ENCODE assay signal across 12 mouse cellular contexts in genomic region chr16:24056885-24057531, GRCm38 (mm10).
DNase-seq lines count a peak whose midpoint lies in the region; ATAC-seq and TF ChIP-seq lines count a peak whose summit lies in the region.
"Had no signal": no experiment of that assay in that cellular context is flagged by ENCODE, and none has a peak within 500 bp of the region (broad histone marks: within the 10 kb centered on the region; RNA-seq: fewer than 3 reads in every experiment).

No protein-coding gene starts in this region.

- H3K9ac ChIP-seq in ES-E14 (ENCODE audit: insufficient read depth, low read depth, low read length, poor library complexity, severe bottlenecking): no peak overlapping the region
- H3K9ac ChIP-seq in forebrain, embryonic 14.5 days (ENCODE audit: low read length): no peak overlapping the region
- no peak overlapping the region for H3K9ac ChIP-seq in midbrain, embryonic 16.5 days (ENCODE audit: low read depth, low read length)
- H3K9ac ChIP-seq: forebrain, embryonic 12.5 days; limb, embryonic 12.5 days; neural tube, embryonic 15.5 days had no signal

- no peaks in the 10 kb centered on the region for H3K36me3 ChIP-seq in ES-E14 (ENCODE audit: control insufficient read depth, insufficient read depth, low read length, poor library complexity, severe bottlenecking)
- H3K36me3 ChIP-seq in forebrain, embryonic 14.5 days (ENCODE audit: control insufficient read depth, insufficient read depth, low read length): no peaks in the 10 kb centered on the region
- no peaks in the 10 kb centered on the region for H3K36me3 ChIP-seq in midbrain, embryonic 16.5 days (ENCODE audit: control insufficient read depth, insufficient read depth, low read length)
- H3K36me3 ChIP-seq: forebrain, embryonic 12.5 days; limb, embryonic 12.5 days; neural tube, embryonic 15.5 days had no signal

- no peaks in the 10 kb centered on the region for H3K9me3 ChIP-seq in ES-E14 (ENCODE audit: control insufficient read depth, insufficient read depth, low read depth, low read length)
- H3K9me3 ChIP-seq in forebrain, embryonic 14.5 days (replicated peaks; ENCODE audit: control insufficient read depth, low read length): no peaks in the 10 kb centered on the region
- no peaks in the 10 kb centered on the region for H3K9me3 ChIP-seq in midbrain, embryonic 16.5 days (replicated peaks; ENCODE audit: control insufficient read depth, low read length, poor library complexity, severe bottlenecking)
- H3K9me3 ChIP-seq: forebrain, embryonic 12.5 days; limb, embryonic 12.5 days; neural tube, embryonic 15.5 days had no signal

- in situ Hi-C loops in ES-E14 (cut with MboI; ENCODE audit: low sequenced_read_pairs in 2 of 2, unreplicated experiment in 2 of 2): no loop called here

- no peaks in the 10 kb centered on the region for H3K27me3 ChIP-seq in forebrain, embryonic 14.5 days (replicated peaks; ENCODE audit: control insufficient read depth, insufficient read depth, low read length)
- H3K27me3 ChIP-seq in midbrain, embryonic 16.5 days (ENCODE audit: control insufficient read depth, insufficient read depth, low read depth, low read length): no peaks in the 10 kb centered on the region
- H3K27me3 ChIP-seq: forebrain, embryonic 12.5 days; limb, embryonic 12.5 days; neural tube, embryonic 15.5 days had no signal

- H3K27ac ChIP-seq in ES-E14 (ENCODE audit: insufficient read depth, low read depth, low read length, poor library complexity, severe bottlenecking): no peak overlapping the region
- no peak overlapping the region for H3K27ac ChIP-seq in forebrain, embryonic 14.5 days (ENCODE audit: low read depth, low read length)
- H3K27ac ChIP-seq in midbrain, embryonic 16.5 days (ENCODE audit: low read length): no peak overlapping the region
- H3K27ac ChIP-seq: forebrain, embryonic 12.5 days; neural tube, embryonic 15.5 days had no signal

- no peak for ATAC-seq in forebrain, embryonic 14.5 days
- no peak for ATAC-seq in midbrain, embryonic 16.5 days

- 35% methylated on average over 11 of the region's 11 CpGs for WGBS in forebrain, embryonic 14.5 days
- 43% methylated on average over 11 of the region's 11 CpGs for WGBS in midbrain, embryonic 16.5 days

- H3K4me1 ChIP-seq in ES-E14 (ENCODE audit: control insufficient read depth in 2 of 2, insufficient read depth in 2 of 2, low read length in 2 of 2, poor library complexity in 1 of 2): no peaks in the 10 kb centered on the region
- no peaks in the 10 kb centered on the region for H3K4me1 ChIP-seq in forebrain, embryonic 14.5 days (ENCODE audit: control insufficient read depth, insufficient read depth, low read length)
- H3K4me1 ChIP-seq in midbrain, embryonic 16.5 days (ENCODE audit: control insufficient read depth, insufficient read depth, low read length): no peaks in the 10 kb centered on the region
- H3K4me1 ChIP-seq: neural tube, embryonic 15.5 days had no signal

- no peak overlapping the region for H3K4me2 ChIP-seq in forebrain, embryonic 14.5 days (ENCODE audit: low read length)
- H3K4me2 ChIP-seq in midbrain, embryonic 16.5 days (ENCODE audit: low read length): no peak overlapping the region
- H3K4me2 ChIP-seq: forebrain, embryonic 12.5 days; limb, embryonic 12.5 days; neural tube, embryonic 15.5 days had no signal

- no peak overlapping the region for H3K4me3 ChIP-seq in ES-E14 (ENCODE audit: insufficient read depth in 1 of 2, low read depth in 1 of 2, low read length in 2 of 2, poor library complexity in 1 of 2, severe bottlenecking in 1 of 2)
- no peak overlapping the region for H3K4me3 ChIP-seq in forebrain, embryonic 14.5 days (ENCODE audit: low read depth, low read length)
- no peak overlapping the region for H3K4me3 ChIP-seq in midbrain, embryonic 16.5 days (ENCODE audit: low read depth, low read length)
- H3K4me3 ChIP-seq: forebrain, embryonic 12.5 days; limb, embryonic 12.5 days; neural tube, embryonic 15.5 days had no signal

- DNase-seq in ES-E14 (ENCODE audit: low read depth, low spot score) (peak; percentile 15), ZHBTc4 (ENCODE audit: low read depth, low spot score) (peak; percentile 32)
- peak; percentile 76 for DNase-seq in kidney, adult 9 months
- DNase-seq in lung, adult 18-20 months: peak; percentile 64 to 78
- DNase-seq in forebrain, embryonic 14.5 days (ENCODE audit: low spot score): no peak
- DNase-seq in heart, adult 8-10 months (ENCODE audit: low spot score): no peak
- DNase-seq in cerebellum, postnatal 4 days (ENCODE audit: low spot score in 2 of 2): no peak
- DNase-seq: thymus, postnatal 36 days had no signal

TF ChIP-seq in ES-E14, 5 proteins besides CTCF, POLR2A, EP300 and RAD21:
- no peak for TF ChIP-seq CHD2 (IDR thresholded peaks at IDR 0.05; ENCODE audit: low read depth, low read length)
- TF ChIP-seq ZNF384 (IDR thresholded peaks at IDR 0.05; ENCODE audit: low read depth, low read length): no peak
- TF ChIP-seq HCFC1 (IDR thresholded peaks at IDR 0.05; ENCODE audit: borderline replicate concordance, insufficient read depth, low read length): no peak

Comparison
In these comparisons a context has a peak if more than half of its experiments do, and no peak if none do; other contexts are left out.
1. DNase-seq: peak in ES-E14 (single experiment), ZHBTc4 (single experiment), kidney, adult 9 months (single experiment) and lung, adult 18-20 months (2 of 2); none in forebrain, embryonic 14.5 days (single experiment), heart, adult 8-10 months (single experiment) and cerebellum, postnatal 4 days (0 of 2).